Mouse (Mus musculus) hindbrain, embryonic 10.5 days (tissue): ENCODE data around the gene Dnaic1. TPM values are rescaled to one million over a fixed set of nuclear protein-coding genes. Genes with fewer than 3 reads are reported as not detected.
A peak's percentile ranks its signal among the peaks of the same experiment; 100 is the strongest.
"Not testable (repeated sequence)": the region's sequence is repeated elsewhere in the genome, so short reads cannot be mapped to it uniquely, and the experiment has no call there.

Experiments
- DNase-seq: peaks from one replicate; pipeline ENCODE4 v3.0.0-alpha.2; 2017; ENCODE audit warnings: low spot score
- H3K27ac ChIP-seq: fragments of 300-500 bp; sonication (generic); 2 replicates; pipeline ENCODE4 v1.5.1; 2016; ENCODE audit warnings: mild to moderate bottlenecking, moderate library complexity
- H3K27me3 ChIP-seq: fragments of 300-500 bp; sonication (generic); 2 replicates; pipeline ENCODE4 v1.6.1; 2016; ENCODE audit warnings: mild to moderate bottlenecking; ENCODE audit not compliant: poor library complexity, insufficient read depth, severe bottlenecking
- H3K36me3 ChIP-seq: fragments of 300-500 bp; sonication (generic); 2 replicates; pipeline ENCODE4 v1.6.1; 2016; ENCODE audit warnings: mild to moderate bottlenecking, moderate library complexity
- H3K4me1 ChIP-seq: fragments of 300-500 bp; sonication (generic); replicated peaks from 2 replicates; pipeline ENCODE4 v1.6.1; 2016; ENCODE audit warnings: mild to moderate bottlenecking
- H3K4me3 ChIP-seq: fragments of 300-500 bp; sonication (generic); 2 replicates; pipeline ENCODE4 v1.5.1; 2016; ENCODE audit warnings: mild to moderate bottlenecking, moderate library complexity
- H3K9me3 ChIP-seq: fragments of 300-500 bp; sonication (generic); 2 replicates; pipeline ENCODE4 v1.6.1; 2016; ENCODE audit warnings: mild to moderate bottlenecking, moderate library complexity
- WGBS: fragments of 180-500 bp; shearing (Covaris S2); methylation state at CpG from one replicate; pipeline ENCODE4 v1.1.7; 2016; 5-methylcytosine and 5-hydroxymethylcytosine counted together
- polyA plus RNA-seq: library from polyadenylated mRNA; unstranded; fragments of >200 nt; fragmentation: Nextera tagmentation; extraction: Ambion mirVana; gene quantifications from 2 replicates; pipeline ENCODE4 v1.2.1, GENCODE M21; 2016

The Dnaic1 gene
- polyA plus RNA-seq, 1 experiment from 2014 or later: 4.3 TPM

- WGBS: 74% methylated on average over 6 of the region's 6 CpGs
Observed at GRCm38 (mm10) chr4:41678863-41679262, 109.3 kb downstream of the Dnaic1 start.

GRCm38 (mm10) chr4:41679291-41679690 is 109.7 kb downstream of the Dnaic1 start:
- DNase-seq: peak; percentile 14
- no peaks in the 10 kb centered on the region for H3K9me3 ChIP-seq
- peak overlapping the region; percentile 67 for H3K27ac ChIP-seq
- H3K36me3 ChIP-seq: peaks cover 79% of the 10 kb centered on the region
- H3K4me3 ChIP-seq: peak overlapping the region; percentile 9; the same call in 1 of the 2 replicates
- 82% methylated on average over 1 of the region's 2 CpGs for WGBS
- peaks cover 84% of the 10 kb centered on the region for H3K4me1 ChIP-seq
- H3K27me3 ChIP-seq: 0 out of 2 replicates have a peak, but pooled peaks cover 10% of the 10 kb centered on the region

More at GRCm38 (mm10) chr4:41678863-41679262, 109.3 kb downstream of the Dnaic1 start:
- Histone ChIP-seq H3K27me3 (0 out of 2 replicates have a peak, but pooled peaks cover 10% of the 10 kb centered on the region), H3K4me3 (no peak overlapping the region; the same call in 1 of the 2 replicates), H3K4me1 (peaks cover 84% of the 10 kb centered on the region), H3K27ac (peak overlapping the region; percentile 67), H3K36me3 (peaks cover 83% of the 10 kb centered on the region), H3K9me3 (no peaks in the 10 kb centered on the region)
- DNase-seq: no peak

DNA sequence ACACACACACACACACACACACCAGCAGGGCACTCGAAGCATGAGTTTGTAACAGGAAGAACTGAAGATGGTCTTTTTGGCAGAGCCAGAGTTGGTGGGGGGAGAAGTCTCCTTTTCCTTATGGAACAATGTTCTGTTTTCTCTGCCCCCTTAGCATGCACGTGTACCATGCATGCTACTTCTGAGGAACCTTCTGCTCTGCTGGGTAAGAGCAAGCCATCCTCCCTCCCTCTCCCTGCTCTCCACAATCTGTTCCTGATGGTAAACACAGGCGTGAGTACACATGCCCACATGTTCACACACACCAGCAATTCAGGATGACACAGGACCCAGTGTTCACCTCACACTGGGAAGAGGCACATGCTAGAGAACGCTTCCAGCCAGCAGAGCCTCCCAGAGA is 111.6 kb downstream of the Dnaic1 start:
- Histone ChIP-seq H3K27ac (peak overlapping the region; percentile 47), H3K4me3 (no peak overlapping the region), H3K9me3 (no peaks in the 10 kb centered on the region), H3K27me3 (0 out of 2 replicates have a peak, but pooled peaks cover 6% of the 10 kb centered on the region), H3K4me1 (peaks cover 80% of the 10 kb centered on the region), H3K36me3 (peaks cover 60% of the 10 kb centered on the region)
- no peak for DNase-seq
- WGBS: 71% methylated on average over 4 of the region's 4 CpGs

- Histone ChIP-seq H3K27ac (peak overlapping the region; percentile 88), H3K4me3 (peak overlapping the region; percentile 43; the same call in 1 of the 2 replicates), H3K4me1 (peaks cover 80% of the 10 kb centered on the region), H3K36me3 (peaks cover 58% of the 10 kb centered on the region), H3K27me3 (0 out of 2 replicates have a peak, but pooled peaks cover 4% of the 10 kb centered on the region), H3K9me3 (no peaks in the 10 kb centered on the region)
- DNase-seq: no peak
- WGBS: 76% methylated on average over 10 of the region's 10 CpGs
Observed at GRCm38 (mm10) chr4:41681947-41682346, 112.4 kb downstream of the Dnaic1 start.

DNA sequence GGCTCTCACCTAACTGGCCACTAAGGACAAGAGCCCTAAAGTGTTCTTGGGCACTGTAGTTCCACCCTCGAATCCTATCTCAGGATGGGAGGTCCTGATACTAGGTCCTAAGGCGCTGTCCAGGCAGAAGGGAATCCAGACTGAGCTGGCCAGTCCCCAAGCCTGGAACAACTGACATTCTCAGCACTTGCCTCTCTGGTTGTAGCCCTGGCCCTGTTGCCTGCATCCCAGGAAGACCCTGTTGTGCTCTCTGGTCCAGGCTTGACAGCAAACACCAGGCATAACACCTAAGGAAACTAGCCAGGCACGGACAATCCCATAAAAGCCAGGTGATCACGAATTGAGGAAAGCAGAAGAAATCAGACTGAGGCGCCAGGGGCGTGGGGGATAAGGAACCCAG is 113.2 kb downstream of the Dnaic1 start:
- no peak for DNase-seq
- H3K36me3 ChIP-seq: peaks cover 54% of the 10 kb centered on the region
- WGBS: 25% methylated on average over 6 of the region's 6 CpGs
- no peaks in the 10 kb centered on the region for H3K9me3 ChIP-seq
- H3K27me3 ChIP-seq: no peaks in the 10 kb centered on the region
- H3K4me3 ChIP-seq: peak overlapping the region; percentile 43
- peaks cover 72% of the 10 kb centered on the region for H3K4me1 ChIP-seq
- peak overlapping the region; percentile 88 for H3K27ac ChIP-seq

DNA sequence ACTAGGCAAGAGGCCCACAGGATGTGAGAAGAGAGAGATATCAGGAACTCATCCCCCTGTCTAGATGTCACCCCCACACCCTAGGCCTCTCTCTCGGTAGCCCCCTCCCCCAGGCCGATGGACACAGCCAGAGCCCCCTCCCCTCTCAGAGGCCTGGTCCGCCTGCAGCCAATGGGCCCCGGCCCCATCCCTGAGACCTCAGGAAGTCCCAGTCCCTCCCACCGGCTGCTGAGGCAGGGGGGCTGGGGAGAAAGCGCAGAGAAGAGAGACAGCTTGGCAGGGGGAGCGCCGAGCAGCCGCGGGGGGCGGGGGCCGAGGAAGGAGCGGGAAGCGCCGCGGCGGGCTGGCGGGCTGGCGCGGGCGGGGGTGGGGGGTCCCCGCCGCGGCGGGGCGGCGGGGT is 113.7 kb downstream of the Dnaic1 start:
- H3K36me3 ChIP-seq: peaks cover 51% of the 10 kb centered on the region
- 0% methylated on average over 1 of the region's 27 CpGs for WGBS
- H3K27ac ChIP-seq: peak overlapping the region; percentile 88
- H3K4me1 ChIP-seq: peaks cover 67% of the 10 kb centered on the region
- not testable (repeated sequence) for H3K9me3 ChIP-seq, DNase-seq, H3K27me3 ChIP-seq
- H3K4me3 ChIP-seq: peak overlapping the region; percentile 43

DNA sequence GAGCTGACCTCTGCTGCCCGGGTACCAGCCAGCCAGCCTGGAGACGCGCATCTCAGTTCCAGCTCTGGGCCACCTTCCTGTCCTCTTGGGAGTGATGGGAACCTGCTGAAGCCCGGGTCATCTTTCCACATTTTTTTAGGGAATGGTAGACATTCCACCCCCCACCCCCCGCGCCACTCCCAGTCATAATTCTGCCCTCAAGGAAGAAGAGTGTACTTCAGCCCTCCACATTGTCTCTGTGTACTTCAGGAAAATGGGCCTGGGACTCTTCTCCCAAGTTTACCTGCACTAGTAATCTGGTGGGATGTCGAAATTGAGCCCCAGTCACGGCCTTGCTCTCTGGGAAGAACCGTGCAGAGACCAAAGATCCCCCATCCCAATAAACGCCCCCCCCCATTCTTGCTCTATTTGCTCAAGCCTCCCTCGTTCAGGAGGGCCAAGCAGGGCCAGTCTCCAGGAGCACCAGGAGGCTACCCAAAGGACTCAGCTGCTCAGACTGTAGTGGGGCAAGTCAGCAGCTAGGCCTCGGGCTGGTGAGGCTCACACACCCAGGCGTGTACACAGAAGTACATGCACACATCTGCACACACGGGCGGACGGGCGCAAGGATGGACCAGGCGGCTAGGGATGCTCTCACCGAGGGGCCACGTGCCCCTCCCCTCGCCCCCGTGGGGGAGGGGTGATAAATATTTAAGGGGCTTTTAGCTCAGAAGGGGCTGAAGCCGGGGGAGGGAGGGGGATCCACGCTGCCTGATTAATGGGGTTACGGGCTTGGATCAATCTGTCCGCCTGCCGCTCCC is 114.8 kb downstream of the Dnaic1 start:
- H3K4me3 ChIP-seq: peak overlapping the region; percentile 31
- peak; percentile 72 for DNase-seq
- H3K27me3 ChIP-seq, H3K9me3 ChIP-seq: not testable (repeated sequence)
- H3K27ac ChIP-seq: peak overlapping the region; percentile 87
- under 1% methylated on average over 27 of the region's 27 CpGs for WGBS
- peaks cover 65% of the 10 kb centered on the region for H3K4me1 ChIP-seq
- H3K36me3 ChIP-seq: peaks cover 41% of the 10 kb centered on the region

DNA sequence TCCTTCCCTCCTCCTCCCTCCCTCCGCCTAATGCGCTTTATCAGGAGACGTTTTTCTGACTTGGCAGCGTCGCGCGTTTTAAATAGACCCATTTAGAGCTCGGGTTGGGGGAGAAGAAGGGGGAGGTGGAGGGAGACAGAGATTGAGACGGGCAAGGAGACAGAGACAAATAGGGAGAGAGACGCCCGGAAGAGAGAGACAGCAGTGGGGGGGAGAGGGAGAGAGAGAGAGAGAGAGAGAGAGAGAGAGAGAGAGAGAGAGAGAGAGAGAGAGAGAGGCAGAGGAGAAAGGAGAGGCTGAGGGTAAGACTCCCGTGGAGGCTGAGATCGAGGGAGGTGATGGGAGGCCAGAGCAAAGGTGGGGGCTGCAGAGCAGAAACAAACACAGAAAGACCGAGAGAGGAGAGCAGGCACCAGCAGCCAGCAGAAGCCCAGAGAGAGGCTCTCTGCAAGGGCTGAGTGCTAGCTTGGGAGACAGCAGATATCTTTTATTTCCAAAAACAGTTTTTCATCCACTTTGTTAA is 115.4 kb downstream of the Dnaic1 start:
- H3K27ac ChIP-seq: peak overlapping the region; percentile 86
- WGBS: 0% methylated on average over 14 of the region's 14 CpGs
- H3K27me3 ChIP-seq, H3K4me3 ChIP-seq, H3K9me3 ChIP-seq: not testable (repeated sequence)
- peaks cover 59% of the 10 kb centered on the region for H3K4me1 ChIP-seq
- DNase-seq: peak; percentile 41
- peaks cover 34% of the 10 kb centered on the region for H3K36me3 ChIP-seq

GRCm38 (mm10) chr4:41685882-41686492 is 116.4 kb downstream of the Dnaic1 start:
- peak; percentile 83 for DNase-seq
- WGBS: 17% methylated on average over 10 of the region's 10 CpGs
- not testable (repeated sequence) for H3K9me3 ChIP-seq, H3K4me3 ChIP-seq, H3K27me3 ChIP-seq
- H3K4me1 ChIP-seq: peaks cover 50% of the 10 kb centered on the region
- H3K36me3 ChIP-seq: peaks cover 26% of the 10 kb centered on the region
- H3K27ac ChIP-seq: peak overlapping the region; percentile 80

Other genes starting within 250 kb of the Dnaic1 start
- gene Ubap1, start 220.8 kb upstream of the Dnaic1 start, polyA plus RNA-seq: 73.4 and 73.8 TPM in 2 replicates
- 13.7 and 14.6 TPM in 2 replicates for gene Kif24, start 104.9 kb upstream of the Dnaic1 start, polyA plus RNA-seq
- gene Nudt2, start 104.6 kb upstream of the Dnaic1 start, polyA plus RNA-seq: 57.6 and 73.0 TPM in 2 replicates
- gene AI464131, start 66.7 kb upstream of the Dnaic1 start, polyA plus RNA-seq: 7.4 and 9.1 TPM in 2 replicates
- gene 1110017D15Rik, start 52.4 kb upstream of the Dnaic1 start, polyA plus RNA-seq: 8.1 and 14.7 TPM in 2 replicates
- 6.2 and 8.3 TPM in 2 replicates for gene Fam219a, start 237 bp upstream of the Dnaic1 start, polyA plus RNA-seq
- gene Enho, start 70.5 kb downstream of the Dnaic1 start, polyA plus RNA-seq: 27.3 and 50.9 TPM in 2 replicates
- 29.7 and 51.6 TPM in 2 replicates for gene Cntfr, start 127.3 kb downstream of the Dnaic1 start, polyA plus RNA-seq
- gene Il11ra1, start 130.2 kb downstream of the Dnaic1 start, polyA plus RNA-seq: 84.3 and 91.4 TPM in 2 replicates
- 89.7 and 96.6 TPM in 2 replicates for gene Rpp25l, start 143.8 kb downstream of the Dnaic1 start, polyA plus RNA-seq
- gene Dctn3, start 153.4 kb downstream of the Dnaic1 start, polyA plus RNA-seq: 171 and 232 TPM in 2 replicates
- gene Arid3c, start 161.4 kb downstream of the Dnaic1 start, polyA plus RNA-seq: 0.36 and 0.88 TPM in 2 replicates
- 22.9 and 24.3 TPM in 2 replicates for gene Galt, start 185.5 kb downstream of the Dnaic1 start, polyA plus RNA-seq
- gene Sigmar1, start 186.4 kb downstream of the Dnaic1 start, polyA plus RNA-seq: 77.4 and 89.4 TPM in 2 replicates
- 51.0 and 86.2 TPM in 2 replicates for gene Ccl27a, start 204.5 kb downstream of the Dnaic1 start, polyA plus RNA-seq